Mouse (Mus musculus): ENCODE results near the gene Ppip5k1.

GRCm38 (mm10) chr2:121329492-121329891 lies 25.7 kb downstream of the Ppip5k1 start:
- TF ChIP-seq GATA1 (IDR thresholded peaks at IDR 0.05; ENCODE audit: borderline replicate concordance, low read length) (no peak), FLI1 (IDR thresholded peaks at IDR 0.05; ENCODE audit: low read length) (no peak)
